Mouse (Mus musculus): ENCODE data around the gene Pnpla3. TPM values are rescaled to one million over a fixed set of nuclear protein-coding genes. Genes with fewer than 3 reads are reported as not detected.
A peak's percentile ranks its signal among the peaks of the same experiment; 100 is the strongest.

Pnpla3 gene
- polyA plus RNA-seq (2011; ENCODE audit: insufficient read depth, insufficient read length, low replicate concordance, missing spikeins), result 0.74 TPM in 1 of 2 replicates, not detected in the other

GRCm38 (mm10) chr15:84167600-84167999 lies at the start of gene Pnpla3:
Pnpla3 (plus strand) TSS chr15:84167837.
- H3K4me1 ChIP-seq (ENCODE audit: control insufficient read depth, insufficient read depth, low read length), result no peaks in the 10 kb centered on the region
- TF ChIP-seq POLR2A (IDR thresholded peaks at IDR 0.05; ENCODE audit: borderline replicate concordance, control insufficient read depth, low read depth, low read length), result peak; percentile 41; the same call in 1 of the 2 replicates
- no peak for TF ChIP-seq CTCF (IDR thresholded peaks at IDR 0.05; ENCODE audit: control insufficient read depth, insufficient read depth, low read length)
- no peak within 1 kb of the TSS; the same call in 1 of the 2 replicates for H3K27ac ChIP-seq (ENCODE audit: control insufficient read depth, insufficient read depth, low read depth, low read length, poor library complexity)
- H3K4me3 ChIP-seq (replicated peaks; ENCODE audit: control insufficient read depth, low read depth, low read length), result no peak within 1 kb of the TSS
- WGBS, result under 1% methylated on average over 28 of the region's 28 CpGs

- WGBS, result 18% methylated on average over 6 of the region's 6 CpGs
- Histone ChIP-seq H3K4me1 (ENCODE audit: control insufficient read depth, insufficient read depth, low read length) (no peaks in the 10 kb centered on the region; the same call in 1 of the 2 replicates), H3K27ac (ENCODE audit: control insufficient read depth, insufficient read depth, low read depth, low read length, poor library complexity) (no peak overlapping the region), H3K4me3 (replicated peaks; ENCODE audit: control insufficient read depth, low read depth, low read length) (no peak overlapping the region)
- TF ChIP-seq POLR2A (IDR thresholded peaks at IDR 0.05; ENCODE audit: borderline replicate concordance, control insufficient read depth, low read depth, low read length) (no peak), CTCF (IDR thresholded peaks at IDR 0.05; ENCODE audit: control insufficient read depth, insufficient read depth, low read length) (peak; percentile 60)
Observed at GRCm38 (mm10) chr15:84120612-84121011, 47.0 kb upstream of the Pnpla3 start.

GRCm38 (mm10) chr15:84121036-84121435 lies 46.6 kb upstream of the Pnpla3 start:
- no peak for TF ChIP-seq POLR2A (IDR thresholded peaks at IDR 0.05; ENCODE audit: borderline replicate concordance, control insufficient read depth, low read depth, low read length)
- WGBS, result 36% methylated on average over 7 of the region's 7 CpGs
- Histone ChIP-seq H3K4me1 (ENCODE audit: control insufficient read depth, insufficient read depth, low read length) (no peaks in the 10 kb centered on the region; the same call in 1 of the 2 replicates), H3K27ac (ENCODE audit: control insufficient read depth, insufficient read depth, low read depth, low read length, poor library complexity) (no peak overlapping the region), H3K4me3 (replicated peaks; ENCODE audit: control insufficient read depth, low read depth, low read length) (no peak overlapping the region)

- Histone ChIP-seq H3K27ac (ENCODE audit: control insufficient read depth, insufficient read depth, low read depth, low read length, poor library complexity) (no peak within 1 kb of the TSS), H3K4me3 (replicated peaks; ENCODE audit: control insufficient read depth, low read depth, low read length) (no peak within 1 kb of the TSS), H3K4me1 (ENCODE audit: control insufficient read depth, insufficient read depth, low read length) (no peaks in the 10 kb centered on the region; the same call in 1 of the 2 replicates)
- 80% methylated on average over 8 of the region's 8 CpGs for WGBS
- TF ChIP-seq CTCF (IDR thresholded peaks at IDR 0.05; ENCODE audit: control insufficient read depth, insufficient read depth, low read length) (no peak), POLR2A (IDR thresholded peaks at IDR 0.05; ENCODE audit: borderline replicate concordance, control insufficient read depth, low read depth, low read length) (no peak)
Observed at GRCm38 (mm10) chr15:84123075-84123474, 44.6 kb upstream of the Pnpla3 start, which contains the start of gene Pnpla5. Pnpla5 (minus strand) TSS chr15:84123175.

GRCm38 (mm10) chr15:84124086-84124485 lies 43.6 kb upstream of the Pnpla3 start:
- 75% methylated on average over 7 of the region's 7 CpGs for WGBS

GRCm38 (mm10) chr15:84126447-84126846 lies 41.2 kb upstream of the Pnpla3 start:
- WGBS, result under 1% methylated on average over 4 of the region's 4 CpGs

More at GRCm38 (mm10) chr15:84124086-84124485, 43.6 kb upstream of the Pnpla3 start:
- H3K27ac ChIP-seq (ENCODE audit: control insufficient read depth, insufficient read depth, low read depth, low read length, poor library complexity), result no peak overlapping the region
- H3K4me3 ChIP-seq (replicated peaks; ENCODE audit: control insufficient read depth, low read depth, low read length), result no peak overlapping the region
- H3K4me1 ChIP-seq (ENCODE audit: control insufficient read depth, insufficient read depth, low read length), result no peaks in the 10 kb centered on the region; the same call in 1 of the 2 replicates
- TF ChIP-seq POLR2A (IDR thresholded peaks at IDR 0.05; ENCODE audit: borderline replicate concordance, control insufficient read depth, low read depth, low read length) (no peak), CTCF (IDR thresholded peaks at IDR 0.05; ENCODE audit: control insufficient read depth, insufficient read depth, low read length) (no peak)

GRCm38 (mm10) chr15:84126871-84127270 lies 40.8 kb upstream of the Pnpla3 start:
- no peak overlapping the region; the same call in 1 of the 2 replicates for H3K27ac ChIP-seq (ENCODE audit: control insufficient read depth, insufficient read depth, low read depth, low read length, poor library complexity)
- TF ChIP-seq CTCF (IDR thresholded peaks at IDR 0.05; ENCODE audit: control insufficient read depth, insufficient read depth, low read length) (0 out of 2 replicates have a peak, but pooled peaks have one; percentile 1), POLR2A (IDR thresholded peaks at IDR 0.05; ENCODE audit: borderline replicate concordance, control insufficient read depth, low read depth, low read length) (no peak)
- H3K4me3 ChIP-seq (replicated peaks; ENCODE audit: control insufficient read depth, low read depth, low read length), result no peak overlapping the region
- no peaks in the 10 kb centered on the region; the same call in 1 of the 2 replicates for H3K4me1 ChIP-seq (ENCODE audit: control insufficient read depth, insufficient read depth, low read length)
- 8% methylated on average over 5 of the region's 5 CpGs for WGBS

More at GRCm38 (mm10) chr15:84126447-84126846, 41.2 kb upstream of the Pnpla3 start:
- no peak overlapping the region; the same call in 1 of the 2 replicates for H3K27ac ChIP-seq (ENCODE audit: control insufficient read depth, insufficient read depth, low read depth, low read length, poor library complexity)
- H3K4me1 ChIP-seq (ENCODE audit: control insufficient read depth, insufficient read depth, low read length), result no peaks in the 10 kb centered on the region; the same call in 1 of the 2 replicates
- TF ChIP-seq POLR2A (IDR thresholded peaks at IDR 0.05; ENCODE audit: borderline replicate concordance, control insufficient read depth, low read depth, low read length), result no peak
- TF ChIP-seq CTCF (IDR thresholded peaks at IDR 0.05; ENCODE audit: control insufficient read depth, insufficient read depth, low read length), result no peak
- no peak overlapping the region for H3K4me3 ChIP-seq (replicated peaks; ENCODE audit: control insufficient read depth, low read depth, low read length)

GRCm38 (mm10) chr15:84131096-84131786 lies 36.4 kb upstream of the Pnpla3 start:
- Histone ChIP-seq H3K4me3 (replicated peaks; ENCODE audit: control insufficient read depth, low read depth, low read length) (no peak overlapping the region), H3K4me1 (ENCODE audit: control insufficient read depth, insufficient read depth, low read length) (no peaks in the 10 kb centered on the region), H3K27ac (ENCODE audit: control insufficient read depth, insufficient read depth, low read depth, low read length, poor library complexity) (no peak overlapping the region)
- TF ChIP-seq POLR2A (IDR thresholded peaks at IDR 0.05; ENCODE audit: borderline replicate concordance, control insufficient read depth, low read depth, low read length) (no peak), CTCF (IDR thresholded peaks at IDR 0.05; ENCODE audit: control insufficient read depth, insufficient read depth, low read length) (no peak)
- 57% methylated on average over 16 of the region's 16 CpGs for WGBS
